Mouse (Mus musculus): Measurements from ENCODE around the gene Msantd2.

Msantd2 gene

DNA sequence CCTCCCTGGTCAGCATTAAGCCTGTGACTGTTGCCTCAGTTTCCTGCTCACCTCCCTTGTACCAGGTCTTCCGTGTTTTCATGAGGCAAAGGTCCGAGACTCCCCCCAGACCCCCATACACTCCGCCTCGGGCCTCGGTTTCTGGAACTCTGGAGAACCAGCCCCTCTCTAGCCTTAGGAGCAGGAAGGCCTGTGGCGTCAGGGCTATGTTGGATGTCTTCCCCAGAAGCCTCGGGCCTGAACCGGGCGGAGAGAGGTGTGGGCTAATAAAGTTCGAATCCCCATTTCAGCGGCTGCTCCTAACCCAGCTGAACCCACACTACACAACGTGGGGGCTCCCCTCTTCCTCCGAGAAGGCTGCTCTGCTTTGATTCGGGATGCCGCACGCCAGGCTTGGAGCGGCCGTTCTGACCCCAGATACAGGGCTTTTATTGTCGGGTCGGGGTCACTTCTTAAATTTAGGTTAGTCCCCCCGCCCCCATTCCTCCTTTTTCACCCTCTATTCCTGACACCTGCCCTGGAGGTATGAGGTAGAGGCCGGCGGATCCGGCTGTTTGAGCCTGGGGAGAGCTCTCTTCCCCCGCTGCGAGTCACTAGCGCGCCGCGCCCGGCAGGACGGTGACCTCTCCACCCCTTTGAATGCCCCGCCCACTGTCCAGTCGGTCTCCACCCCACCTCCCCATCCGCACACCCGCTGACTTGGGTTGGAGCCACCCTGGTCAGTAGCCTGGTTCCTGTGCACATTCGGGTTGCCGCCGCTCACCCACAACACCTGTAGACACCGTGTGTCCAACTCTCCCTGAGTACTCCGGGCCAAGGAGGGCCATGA lies 38.5 kb downstream of the Msantd2 start, which contains the start of gene Esam:
Gene Esam (plus strand): TSS at position 683 of the 829 bp plus-strand sequence.
- TF ChIP-seq GATA4 (IDR thresholded peaks at IDR 0.05; ENCODE audit: insufficient replicate concordance, low read length), result no peak

DNA sequence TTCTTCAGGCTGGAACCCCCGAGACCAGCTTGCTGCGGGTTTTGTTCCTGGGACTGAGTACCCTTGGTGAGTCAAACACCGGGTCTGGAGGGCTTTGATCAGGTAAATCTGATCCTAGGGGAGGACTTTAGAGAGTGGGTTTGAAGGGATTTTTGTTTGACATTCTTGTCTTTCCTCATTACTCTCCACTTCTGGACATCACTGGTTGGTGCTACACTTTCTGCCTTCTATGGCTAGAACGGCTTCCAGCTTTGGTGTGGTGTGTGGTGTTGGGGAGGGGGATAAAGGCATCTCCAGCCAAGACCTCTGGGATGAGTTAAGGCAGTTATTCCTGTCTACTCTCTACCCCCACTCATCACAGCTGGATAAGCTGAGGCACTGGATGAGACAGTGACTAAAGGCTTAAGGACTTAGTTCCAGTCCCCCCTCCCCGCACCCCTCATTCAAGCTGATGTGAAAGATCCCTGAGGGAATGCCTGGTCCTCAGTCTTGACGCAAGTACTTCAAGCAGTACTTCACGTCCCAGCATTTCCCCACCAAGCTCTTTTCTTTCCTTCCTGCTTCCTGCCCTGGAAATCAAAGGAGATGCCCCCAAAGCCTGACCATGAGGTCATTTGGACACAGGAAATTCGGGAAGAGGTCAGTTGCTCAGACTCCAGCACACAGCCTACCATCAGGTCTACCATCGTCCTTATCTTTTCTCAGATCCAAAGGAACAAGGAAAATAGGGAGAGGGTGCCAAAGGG lies 39.3 kb downstream of the Msantd2 start:
- peak; percentile 73; the same call in 1 of the 2 replicates for TF ChIP-seq GATA4 (IDR thresholded peaks at IDR 0.05; ENCODE audit: insufficient replicate concordance, low read length)

DNA sequence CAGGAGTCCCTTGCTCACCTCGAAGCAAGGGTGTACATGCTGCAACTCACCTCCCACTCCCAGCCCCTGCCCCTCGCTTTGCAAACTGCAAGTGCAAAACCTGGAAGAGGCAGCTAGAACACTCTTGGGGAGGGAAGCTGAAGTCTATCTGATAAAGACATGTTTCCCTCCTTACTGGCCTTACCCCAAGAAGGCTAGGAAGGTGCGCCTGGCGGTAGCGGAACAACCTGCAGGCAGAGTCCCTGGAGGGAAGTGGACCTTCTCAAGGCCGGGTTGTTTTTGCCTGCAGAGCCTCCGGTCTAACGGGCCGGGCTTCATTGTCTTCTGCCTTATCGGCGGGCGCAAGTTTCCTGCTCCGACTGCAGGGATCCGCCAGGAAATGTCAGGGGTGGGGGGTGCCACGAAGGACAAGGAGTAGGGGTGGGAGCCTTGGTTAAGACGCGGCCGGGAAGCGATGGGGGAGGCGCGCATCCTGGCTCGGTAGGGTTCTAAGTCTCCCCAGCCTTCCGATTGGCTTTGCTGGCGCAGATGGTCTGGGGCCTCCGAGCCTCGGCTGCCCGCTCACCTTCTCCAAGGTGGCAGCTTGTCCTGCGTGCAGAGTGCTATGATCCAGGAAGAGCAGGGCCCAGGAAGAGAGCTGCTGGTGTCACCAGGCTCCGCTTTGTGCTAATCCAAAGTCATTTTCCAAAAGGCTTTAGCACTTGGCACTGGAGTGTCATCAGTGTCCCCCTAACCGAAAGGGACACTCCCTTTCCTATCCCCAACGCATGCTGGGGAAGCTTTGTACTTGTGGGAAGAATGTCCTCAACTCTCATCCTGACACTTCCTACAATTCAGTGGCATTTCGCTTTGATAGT lies 41.1 kb downstream of the Msantd2 start:
- TF ChIP-seq GATA4 (IDR thresholded peaks at IDR 0.05; ENCODE audit: insufficient replicate concordance, low read length), result peak; percentile 98; the same call in 1 of the 2 replicates

DNA sequence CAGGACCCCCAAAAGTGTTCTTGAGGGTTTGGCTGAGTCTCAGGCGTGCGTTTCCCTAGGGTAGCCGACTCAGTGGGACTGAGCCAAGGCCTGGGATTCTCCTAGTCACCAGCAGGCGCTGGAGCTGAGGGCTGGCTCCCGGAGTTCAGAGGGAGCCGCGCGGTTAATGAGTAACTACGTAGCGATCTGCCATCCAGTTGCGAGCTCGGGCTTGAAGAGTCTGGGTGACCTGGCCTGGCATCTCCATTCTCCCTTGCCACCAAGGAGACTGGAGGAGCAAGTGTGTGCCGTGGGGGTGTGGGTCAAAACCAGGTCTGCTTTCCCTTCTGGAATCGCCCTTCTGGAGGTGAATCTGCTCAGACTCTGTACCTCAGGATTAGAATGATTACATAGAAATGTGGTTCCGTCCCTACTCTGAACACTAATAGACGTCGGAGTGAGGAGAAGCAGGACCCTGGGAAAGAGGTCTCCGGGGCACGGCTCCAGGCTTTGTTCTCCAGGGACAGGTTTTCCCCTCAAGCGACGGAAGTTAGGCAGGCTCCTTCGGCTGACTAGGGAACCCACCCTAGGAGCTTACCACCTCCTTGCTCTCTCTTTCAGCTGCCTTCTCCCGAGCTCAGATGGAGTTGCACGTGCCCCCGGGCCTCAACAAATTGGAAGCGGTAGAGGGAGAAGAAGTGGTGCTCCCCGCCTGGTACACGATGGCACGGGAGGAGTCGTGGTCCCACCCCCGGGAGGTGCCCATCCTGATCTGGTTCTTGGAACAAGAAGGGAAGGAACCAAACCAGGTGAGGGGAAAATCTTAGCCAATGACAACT lies 42.0 kb downstream of the Msantd2 start:
- TF ChIP-seq GATA4 (IDR thresholded peaks at IDR 0.05; ENCODE audit: insufficient replicate concordance, low read length), result no peak

DNA sequence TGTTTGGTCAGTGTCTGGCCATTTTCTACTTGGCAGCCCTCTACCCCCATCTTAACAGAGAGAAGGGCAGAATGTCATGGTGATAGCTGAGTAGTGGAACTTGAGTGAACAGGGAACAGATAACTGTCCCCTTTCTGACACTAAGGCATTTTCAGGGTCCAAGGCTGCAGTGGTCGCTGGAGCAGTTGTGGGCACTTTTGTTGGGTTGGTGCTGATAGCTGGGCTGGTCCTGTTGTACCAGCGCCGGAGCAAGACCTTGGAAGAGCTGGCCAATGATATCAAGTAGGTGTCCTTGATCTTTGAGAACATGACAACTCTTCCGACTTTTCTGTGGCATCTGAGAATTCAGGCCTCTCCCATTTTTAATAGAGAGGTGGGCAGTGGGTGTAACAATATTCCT lies 47.7 kb downstream of the Msantd2 start:
- TF ChIP-seq GATA4 (IDR thresholded peaks at IDR 0.05; ENCODE audit: insufficient replicate concordance, low read length), result no peak

DNA sequence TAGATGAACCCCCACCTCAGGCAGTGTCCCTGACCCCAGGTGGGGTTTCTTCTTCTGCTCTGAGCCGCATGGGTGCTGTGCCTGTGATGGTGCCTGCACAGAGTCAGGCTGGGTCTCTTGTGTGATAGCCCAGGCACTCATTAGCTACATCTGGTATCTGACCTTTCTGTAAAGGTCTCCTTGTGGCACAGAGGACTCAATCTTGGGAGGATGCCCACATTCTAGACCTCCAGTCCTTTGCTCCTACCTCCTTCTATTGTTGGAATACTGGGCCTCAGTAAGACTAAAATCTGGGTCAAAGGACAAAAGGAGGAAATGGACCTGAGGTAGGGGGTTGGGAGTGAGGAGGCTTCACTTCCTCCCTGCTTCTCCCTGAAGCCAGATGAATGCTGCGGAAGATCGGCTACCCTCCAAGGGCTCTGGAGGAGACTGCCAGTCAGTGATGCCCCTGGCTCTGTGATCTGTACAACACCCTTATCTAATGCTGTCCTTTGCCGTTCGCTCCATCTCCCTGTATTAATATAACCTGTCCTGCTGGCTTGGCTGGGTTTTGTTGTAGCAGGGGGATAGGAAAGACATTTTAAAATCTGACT lies 48.6 kb downstream of the Msantd2 start:
- TF ChIP-seq GATA4 (IDR thresholded peaks at IDR 0.05; ENCODE audit: insufficient replicate concordance, low read length), result peak; percentile 8; the same call in 1 of the 2 replicates

DNA sequence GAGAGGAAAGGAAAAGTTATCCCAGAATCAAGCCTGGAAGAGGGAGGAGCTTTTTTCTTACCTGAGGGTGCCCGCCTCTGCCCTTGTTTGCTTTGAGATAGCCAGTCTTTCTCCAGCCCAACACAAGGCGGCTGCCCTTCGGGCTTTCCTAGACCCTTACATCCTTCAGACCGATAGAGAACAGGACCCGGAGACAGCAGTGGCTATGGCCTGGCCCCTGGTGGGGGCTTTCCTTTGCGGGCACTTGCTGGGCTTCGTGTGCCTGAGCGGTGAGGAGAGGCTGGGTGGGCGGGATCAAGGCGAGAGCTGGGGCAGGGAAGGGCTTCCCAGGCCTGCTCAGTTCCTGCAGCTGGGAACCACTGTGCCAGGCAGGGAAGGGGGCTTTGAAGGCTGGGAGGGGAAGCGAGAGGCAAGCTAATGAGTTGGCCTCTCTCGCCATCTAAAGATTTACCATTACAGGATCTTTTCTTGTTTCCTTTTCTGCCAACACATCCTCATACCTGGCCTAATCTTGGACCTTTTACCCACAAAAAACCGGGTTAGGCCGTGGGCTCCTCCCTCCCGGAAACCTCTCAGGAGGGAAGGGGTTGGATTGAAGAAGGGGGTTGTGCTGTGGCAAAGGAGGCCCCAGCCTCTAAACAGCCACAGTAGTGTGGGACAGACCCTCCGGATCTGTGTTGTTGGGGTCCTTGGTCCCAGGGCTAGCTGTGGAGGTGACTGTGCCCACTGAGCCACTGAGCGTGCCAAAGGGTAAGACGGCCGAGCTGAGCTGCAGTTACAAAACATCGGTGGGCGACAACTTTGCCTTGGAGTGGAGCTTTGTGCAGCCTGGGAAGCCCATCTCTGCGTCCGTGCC lies 50.3 kb downstream of the Msantd2 start, which contains the start of gene Vsig2:
Gene Vsig2 (plus strand): TSS at position 86 of the 856 bp plus-strand sequence.
- TF ChIP-seq GATA4 (IDR thresholded peaks at IDR 0.05; ENCODE audit: insufficient replicate concordance, low read length), result no peak

DNA sequence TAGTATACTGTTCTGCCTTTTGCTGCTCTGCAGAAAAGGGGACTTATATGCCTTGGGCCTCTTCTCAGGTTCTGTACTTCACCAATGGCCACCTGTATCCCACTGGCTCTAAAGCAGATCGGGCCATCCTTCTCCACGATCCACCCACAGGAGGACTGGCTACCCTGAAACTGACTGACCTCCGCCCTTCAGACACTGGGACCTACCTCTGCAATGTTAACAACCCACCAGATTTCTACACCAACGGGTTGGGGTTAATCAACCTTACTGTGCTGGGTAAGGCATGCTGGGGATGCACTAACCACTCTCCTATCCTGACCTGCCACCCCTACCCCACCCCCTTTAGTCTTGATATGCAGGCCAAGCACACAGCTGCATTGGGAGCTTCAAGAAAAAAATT lies 51.1 kb downstream of the Msantd2 start:
- no peak for TF ChIP-seq GATA4 (IDR thresholded peaks at IDR 0.05; ENCODE audit: insufficient replicate concordance, low read length)

DNA sequence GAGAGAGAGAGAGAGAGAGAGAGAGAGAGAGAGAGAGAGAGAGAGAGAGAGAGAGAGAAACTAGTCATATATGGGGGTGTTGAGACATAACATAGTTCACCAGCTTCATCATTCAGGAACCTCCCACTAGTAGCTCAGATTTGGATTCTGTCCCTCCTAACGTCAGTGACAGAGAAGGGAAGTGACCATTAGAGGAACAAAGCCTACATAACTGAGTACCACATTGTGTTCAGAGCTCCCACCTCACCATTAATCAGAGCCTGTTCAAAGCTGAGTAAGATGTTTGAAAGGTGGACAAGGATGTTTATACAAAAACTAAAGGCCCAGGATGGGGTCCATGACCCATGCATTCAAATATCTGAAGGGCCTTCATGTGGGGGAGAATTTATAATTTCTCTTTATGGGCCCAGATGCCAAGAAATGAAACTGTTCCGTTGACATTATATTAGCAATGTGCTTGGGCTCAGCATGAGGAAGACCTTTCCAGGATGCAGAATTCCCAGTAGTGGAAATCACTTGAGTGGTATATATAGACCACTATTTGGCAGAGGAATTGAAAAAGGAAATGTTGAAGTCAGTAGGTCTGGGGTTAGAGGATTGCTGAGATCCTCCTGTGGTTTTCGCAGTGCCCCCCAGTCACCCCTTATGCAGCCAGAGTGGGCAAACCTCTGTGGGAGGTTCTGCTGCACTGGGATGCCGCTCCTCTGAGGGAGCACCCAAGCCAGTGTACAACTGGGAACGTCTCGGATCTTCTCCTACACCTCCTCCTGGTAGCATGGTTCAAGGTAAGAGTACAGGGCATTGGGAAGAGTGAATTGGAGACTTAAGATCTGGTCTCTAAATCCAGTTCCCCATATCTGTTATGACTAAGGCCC lies 51.8 kb downstream of the Msantd2 start:
- TF ChIP-seq GATA4 (IDR thresholded peaks at IDR 0.05; ENCODE audit: insufficient replicate concordance, low read length), result no peak

DNA sequence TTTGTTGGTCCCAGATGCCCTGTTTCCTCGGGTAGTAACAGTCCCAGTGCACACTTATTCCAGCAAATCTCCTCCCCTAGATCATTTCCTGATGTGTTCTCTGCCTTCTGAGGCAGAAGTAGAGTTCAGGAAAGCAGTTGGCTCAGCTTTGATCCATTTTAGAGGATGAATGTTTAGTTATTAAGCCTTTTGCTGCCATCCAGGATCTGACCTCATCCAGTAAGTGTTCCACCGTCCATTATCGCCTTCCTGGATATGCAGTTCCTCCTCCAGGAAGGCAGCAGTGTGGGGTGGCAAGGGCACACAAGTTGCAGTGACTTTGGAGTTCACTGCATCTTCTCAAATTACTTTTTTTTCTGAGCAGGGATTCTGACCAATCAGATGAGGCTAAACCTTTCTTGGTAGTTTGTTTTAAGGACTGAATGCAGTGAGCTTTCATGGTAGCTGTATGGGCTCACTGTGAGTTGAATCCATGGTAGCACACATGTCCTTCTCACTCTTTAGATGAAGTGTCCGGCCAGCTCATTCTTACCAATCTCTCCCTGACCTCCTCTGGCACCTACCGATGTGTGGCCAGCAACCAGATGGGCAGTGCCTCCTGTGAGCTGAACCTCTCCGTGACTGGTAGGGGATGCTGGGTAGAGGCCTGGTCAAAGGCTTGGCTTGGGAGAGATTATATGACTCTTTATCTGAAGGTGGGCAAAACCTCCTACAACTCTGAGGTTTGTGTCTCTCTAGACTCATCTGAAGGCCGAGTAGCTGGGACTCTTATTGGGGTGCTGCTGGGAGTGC lies 52.9 kb downstream of the Msantd2 start:
- no peak for TF ChIP-seq GATA4 (IDR thresholded peaks at IDR 0.05; ENCODE audit: insufficient replicate concordance, low read length)

DNA sequence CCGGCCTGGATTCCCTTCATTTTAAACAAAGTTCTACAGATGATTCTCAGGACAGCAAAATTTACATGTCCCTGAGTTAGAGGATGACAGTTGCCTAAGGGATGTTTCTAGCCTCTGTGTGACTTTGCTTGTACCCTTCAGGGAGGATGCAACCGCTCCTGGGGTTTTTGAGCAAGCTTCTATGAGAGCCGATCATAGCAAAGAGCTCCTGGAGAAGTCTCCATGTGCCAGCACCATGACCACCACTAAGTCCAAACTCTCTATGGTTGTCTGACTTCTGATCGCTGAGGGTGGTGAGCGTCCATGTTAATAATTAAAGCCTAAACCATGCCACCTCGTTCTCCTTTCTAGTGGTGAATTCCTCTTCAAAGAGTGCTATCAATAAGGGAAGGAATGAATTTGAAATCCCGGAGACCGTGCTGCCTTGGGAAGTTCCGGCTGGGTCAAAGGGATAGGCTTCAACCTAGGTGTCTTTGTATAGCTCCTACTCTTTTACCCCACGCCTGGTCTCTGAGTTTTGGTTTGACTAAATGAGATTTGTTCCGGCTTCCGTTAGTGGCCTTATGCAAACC lies 54.8 kb downstream of the Msantd2 start:
- TF ChIP-seq GATA4 (IDR thresholded peaks at IDR 0.05; ENCODE audit: insufficient replicate concordance, low read length), result no peak

Data from liver, adult (tissue).